Mouse (Mus musculus): ENCODE measurements at regions not wholly inside any gene's neighbourhood (a gene's known extent, or its start where the extent isn't known, plus 50 kb on each side); places are given as distances from the start of the nearest gene placed in this dataset. TPM values are rescaled to one million over a fixed set of nuclear protein-coding genes. Genes with fewer than 3 reads are reported as not detected.
A peak's percentile ranks its signal among the peaks of the same experiment; 100 is the strongest.
"Not testable (repeated sequence)": the region's sequence is repeated elsewhere in the genome, so short reads cannot be mapped to it uniquely, and the experiment has no call there.

GRCm38 (mm10) chr9:115844340-115844739 is 64.9 kb upstream of the Gadl1 start:
- H3K27ac ChIP-seq (ENCODE audit: low read length): no peak overlapping the region
- H3K9ac ChIP-seq (ENCODE audit: low read length): no peak overlapping the region
- 61% methylated on average over 4 of the region's 4 CpGs for WGBS
- H3K4me3 ChIP-seq (replicated peaks; ENCODE audit: low read length): no peak overlapping the region
- no peaks in the 10 kb centered on the region for H3K27me3 ChIP-seq (ENCODE audit: control insufficient read depth, insufficient read depth, low read length)
- no peak overlapping the region for H3K4me2 ChIP-seq (ENCODE audit: low read depth, low read length)
- no peaks in the 10 kb centered on the region for H3K36me3 ChIP-seq (ENCODE audit: control insufficient read depth, insufficient read depth, low read length)
- ATAC-seq (ENCODE audit: insufficient read depth, low FRiP score): no peak
- no peaks in the 10 kb centered on the region for H3K4me1 ChIP-seq (ENCODE audit: control insufficient read depth, insufficient read depth, low read length)
- no peaks in the 10 kb centered on the region for H3K9me3 ChIP-seq (replicated peaks; ENCODE audit: control insufficient read depth, low read length)

GRCm38 (mm10) chr9:115845091-115845490 is 64.2 kb upstream of the Gadl1 start:
- no peak for ATAC-seq (ENCODE audit: insufficient read depth, low FRiP score)
- no peak overlapping the region for H3K27ac ChIP-seq (ENCODE audit: low read length)
- no peaks in the 10 kb centered on the region for H3K27me3 ChIP-seq (ENCODE audit: control insufficient read depth, insufficient read depth, low read length)
- 71% methylated on average over 5 of the region's 5 CpGs for WGBS
- no peaks in the 10 kb centered on the region for H3K9me3 ChIP-seq (replicated peaks; ENCODE audit: control insufficient read depth, low read length)
- H3K4me2 ChIP-seq (ENCODE audit: low read depth, low read length): no peak overlapping the region
- no peaks in the 10 kb centered on the region for H3K36me3 ChIP-seq (ENCODE audit: control insufficient read depth, insufficient read depth, low read length)
- no peak overlapping the region for H3K9ac ChIP-seq (ENCODE audit: low read length)
- no peak overlapping the region for H3K4me3 ChIP-seq (replicated peaks; ENCODE audit: low read length)
- H3K4me1 ChIP-seq (ENCODE audit: control insufficient read depth, insufficient read depth, low read length): no peaks in the 10 kb centered on the region

GRCm38 (mm10) chr9:115847289-115848074 is 61.8 kb upstream of the Gadl1 start:
- Histone ChIP-seq H3K27ac (ENCODE audit: low read length) (no peak overlapping the region), H3K36me3 (ENCODE audit: control insufficient read depth, insufficient read depth, low read length) (no peaks in the 10 kb centered on the region), H3K4me3 (replicated peaks; ENCODE audit: low read length) (peak overlapping the region; percentile 31; the same call in 1 of the 2 replicates), H3K27me3 (ENCODE audit: control insufficient read depth, insufficient read depth, low read length) (no peaks in the 10 kb centered on the region), H3K4me2 (ENCODE audit: low read depth, low read length) (peak overlapping the region; percentile 43), H3K4me1 (ENCODE audit: control insufficient read depth, insufficient read depth, low read length) (no peaks in the 10 kb centered on the region), H3K9ac (ENCODE audit: low read length) (no peak overlapping the region; the same call in 1 of the 2 replicates), H3K9me3 (replicated peaks; ENCODE audit: control insufficient read depth, low read length) (no peaks in the 10 kb centered on the region)
- 30% methylated on average over 12 of the region's 12 CpGs for WGBS
- ATAC-seq (ENCODE audit: insufficient read depth, low FRiP score): peak; percentile 75; the same call in 1 of the 2 replicates

GRCm38 (mm10) chr9:115853210-115853842 is 55.9 kb upstream of the Gadl1 start:
- not testable (repeated sequence) for H3K9ac ChIP-seq (ENCODE audit: low read length); H3K4me2 ChIP-seq (ENCODE audit: low read depth, low read length); ATAC-seq (ENCODE audit: insufficient read depth, low FRiP score); H3K27me3 ChIP-seq (ENCODE audit: control insufficient read depth, insufficient read depth, low read length); H3K36me3 ChIP-seq (ENCODE audit: control insufficient read depth, insufficient read depth, low read length); H3K4me3 ChIP-seq (replicated peaks; ENCODE audit: low read length); H3K9me3 ChIP-seq (replicated peaks; ENCODE audit: control insufficient read depth, low read length); H3K27ac ChIP-seq (ENCODE audit: low read length); H3K4me1 ChIP-seq (ENCODE audit: control insufficient read depth, insufficient read depth, low read length)
- 70% methylated on average over 5 of the region's 5 CpGs for WGBS

- 59% methylated on average over 7 of the region's 7 CpGs for WGBS
- Histone ChIP-seq H3K9me3 (replicated peaks; ENCODE audit: control insufficient read depth, low read length) (no peaks in the 10 kb centered on the region), H3K4me1 (ENCODE audit: control insufficient read depth, insufficient read depth, low read length) (no peaks in the 10 kb centered on the region), H3K27ac (ENCODE audit: low read length) (no peak overlapping the region), H3K36me3 (ENCODE audit: control insufficient read depth, insufficient read depth, low read length) (no peaks in the 10 kb centered on the region), H3K9ac (ENCODE audit: low read length) (no peak overlapping the region), H3K4me3 (replicated peaks; ENCODE audit: low read length) (no peak overlapping the region), H3K27me3 (ENCODE audit: control insufficient read depth, insufficient read depth, low read length) (no peaks in the 10 kb centered on the region), H3K4me2 (ENCODE audit: low read depth, low read length) (no peak overlapping the region)
- no peak for ATAC-seq (ENCODE audit: insufficient read depth, low FRiP score)
Observed at GRCm38 (mm10) chr9:115857301-115857700, 52.0 kb upstream of the Gadl1 start.

GRCm38 (mm10) chr9:115858848-115859247 is 50.4 kb upstream of the Gadl1 start:
- WGBS: 76% methylated on average over 3 of the region's 3 CpGs
- ATAC-seq (ENCODE audit: insufficient read depth, low FRiP score): no peak
- no peaks in the 10 kb centered on the region for H3K27me3 ChIP-seq (ENCODE audit: control insufficient read depth, insufficient read depth, low read length)

More at GRCm38 (mm10) chr9:115858848-115859247, 50.4 kb upstream of the Gadl1 start:
- Histone ChIP-seq H3K4me3 (replicated peaks; ENCODE audit: low read length) (no peak overlapping the region), H3K9ac (ENCODE audit: low read length) (no peak overlapping the region), H3K4me2 (ENCODE audit: low read depth, low read length) (no peak overlapping the region), H3K4me1 (ENCODE audit: control insufficient read depth, insufficient read depth, low read length) (no peaks in the 10 kb centered on the region), H3K9me3 (replicated peaks; ENCODE audit: control insufficient read depth, low read length) (no peaks in the 10 kb centered on the region), H3K36me3 (ENCODE audit: control insufficient read depth, insufficient read depth, low read length) (no peaks in the 10 kb centered on the region), H3K27ac (ENCODE audit: low read length) (no peak overlapping the region)

MicroRNAs in the stretch of these regions (microRNA counts, 519-probe panel; counts per million panel counts)
- 1,867 counts per million, percentile 34 among the panel's probes with 10 or more counts for microRNA mmu-miR-467h+mmu-miR-669d+mmu-miR-669l

Small RNAs in the stretch of these regions (microRNA-seq; reads per million reads assigned to microRNA genes)
- gene Gm22243 (not detected), gene Gm25510 (not detected), gene Gm26303 (not detected), gene Mir467h (not detected)
